Mouse (Mus musculus) megakaryocyte, embryonic 14.5 days (primary cell): ENCODE measurements around the gene Enox1.

Source experiments
- FLI1 ChIP-seq: IDR thresholded peaks from 2 replicates; pipeline ENCODE4 v1.6.1; 2012; ENCODE audit warnings: low read length, inconsistent platforms, mixed read lengths
- GATA1 ChIP-seq: IDR thresholded peaks from 3 replicates; pipeline ENCODE4 v1.6.1; 2012; ENCODE audit warnings: mixed read lengths, low read length, inconsistent platforms, borderline replicate concordance

GRCm38 (mm10) chr14:77608182-77608839 is 451.7 kb downstream of the Enox1 start:
- TF ChIP-seq GATA1 (no peak), FLI1 (no peak)
